Mouse (Mus musculus) lung, embryonic 14.5 days (tissue): ENCODE data around the gene Tbc1d14. TPM values are rescaled to one million over a fixed set of nuclear protein-coding genes. Genes with fewer than 3 reads are reported as not detected.

Source experiments
- ATAC-seq: fragments of 200-750 bp; cut with Nextera tagmentation; 2 replicates; pipeline ENCODE4 v1.8.0; 2017; ENCODE audit warnings: mild to moderate bottlenecking, moderate TSS enrichment, moderate library complexity; ENCODE audit not compliant: insufficient read depth
- DNase-seq: peaks from one replicate; pipeline ENCODE4 v3.0.0-alpha.2; 2015
- H3K27ac ChIP-seq: fragments of 300-500 bp; sonication (generic); 2 replicates; pipeline ENCODE4 v1.5.1; 2014; ENCODE audit warnings: low read depth, mild to moderate bottlenecking, moderate library complexity
- H3K27me3 ChIP-seq: fragments of 300-500 bp; sonication (generic); 2 replicates; pipeline ENCODE4 v1.6.1; 2014; ENCODE audit warnings: low read length, control low read depth; ENCODE audit not compliant: insufficient read depth
- H3K36me3 ChIP-seq: fragments of 300-500 bp; sonication (generic); 2 replicates; pipeline ENCODE4 v1.6.1; 2014; ENCODE audit warnings: control low read depth; ENCODE audit not compliant: insufficient read depth
- H3K4me1 ChIP-seq: fragments of 300-500 bp; sonication (generic); 2 replicates; pipeline ENCODE4 v1.6.1; 2014; ENCODE audit warnings: antibody characterized with exemption, control low read depth; ENCODE audit not compliant: insufficient read depth
- H3K4me2 ChIP-seq: fragments of 300-500 bp; sonication (generic); 2 replicates; pipeline ENCODE4 v1.6.1; 2014; ENCODE audit warnings: mild to moderate bottlenecking
- H3K4me3 ChIP-seq: fragments of 300-500 bp; sonication (generic); 2 replicates; pipeline ENCODE4 v1.5.1; 2014; ENCODE audit warnings: low read depth, low read length
- H3K9ac ChIP-seq: fragments of 300-500 bp; sonication (generic); 2 replicates; pipeline ENCODE4 v1.6.1; 2014
- H3K9me3 ChIP-seq: fragments of 300-500 bp; sonication (generic); 2 replicates; pipeline ENCODE4 v1.6.1; 2016; ENCODE audit warnings: low read depth, low read length, control low read depth
- CTCF ChIP-seq: IDR thresholded peaks from 2 replicates; pipeline ENCODE4 v1.5.1; 2016; ENCODE audit warnings: antibody characterized with exemption, low read depth
- WGBS: fragments of 180-500 bp; shearing (Covaris S2); extraction: QIAGEN DNeasy Blood & Tissue Kit; methylation state at CpG from one replicate; pipeline ENCODE4 v1.1.7; 2014; 5-methylcytosine and 5-hydroxymethylcytosine counted together
- polyA plus RNA-seq: library from polyadenylated mRNA; unstranded; fragments of >200 nt; fragmentation: Nextera tagmentation; extraction: Ambion mirVana; gene quantifications from 2 replicates; pipeline ENCODE4 v1.2.1, GENCODE M21; 2014

The Tbc1d14 gene
- polyA plus RNA-seq, 1 experiment from 2014 or later = 31.3 TPM

DNA sequence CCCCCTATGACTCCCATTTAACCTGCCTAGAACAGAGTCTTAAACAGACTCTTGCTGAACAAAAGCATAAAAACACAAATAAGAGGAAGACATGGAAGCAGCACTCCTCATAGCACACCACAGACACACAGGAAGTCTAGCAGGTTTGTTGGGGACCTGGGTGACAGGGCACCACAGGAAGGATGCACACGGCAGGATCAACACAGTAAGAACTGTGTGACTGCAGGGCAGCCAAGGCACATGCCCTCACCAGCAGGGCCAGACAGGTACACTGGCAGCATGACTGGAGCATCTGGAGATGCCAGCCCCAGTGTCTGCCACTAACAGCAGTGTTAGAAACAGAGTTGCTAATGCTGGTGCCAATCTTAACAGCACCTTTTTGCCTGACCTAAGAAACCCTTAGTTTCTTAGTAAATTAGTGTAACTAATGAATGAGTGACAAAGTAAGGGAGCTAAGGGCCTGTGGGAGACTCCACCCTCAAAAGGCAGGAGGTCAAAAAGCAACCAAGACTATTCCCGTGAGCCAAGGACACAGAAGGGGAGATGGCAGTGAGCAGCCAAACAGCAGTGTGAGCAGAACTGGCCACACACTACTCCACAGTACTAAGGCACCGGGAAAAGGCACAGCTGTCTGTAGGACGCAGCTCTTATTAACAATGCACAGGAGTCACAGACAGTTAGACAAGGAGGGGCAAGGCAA lies 22.4 kb downstream of the Tbc1d14 start:
- no peak for ATAC-seq
- H3K9me3 ChIP-seq = no peaks in the 10 kb centered on the region
- H3K9ac ChIP-seq = no peak overlapping the region
- WGBS = 79% methylated on average over 4 of the region's 4 CpGs
- H3K27me3 ChIP-seq = no peaks in the 10 kb centered on the region
- no peak overlapping the region for H3K4me3 ChIP-seq
- H3K36me3 ChIP-seq = peaks cover 10% of the 10 kb centered on the region; the same call in 1 of the 2 replicates
- no peak overlapping the region for H3K4me2 ChIP-seq
- H3K4me1 ChIP-seq = peaks cover 8% of the 10 kb centered on the region; the same call in 1 of the 2 replicates
- TF ChIP-seq CTCF = no peak
- DNase-seq = no peak
- H3K27ac ChIP-seq = no peak overlapping the region

DNA sequence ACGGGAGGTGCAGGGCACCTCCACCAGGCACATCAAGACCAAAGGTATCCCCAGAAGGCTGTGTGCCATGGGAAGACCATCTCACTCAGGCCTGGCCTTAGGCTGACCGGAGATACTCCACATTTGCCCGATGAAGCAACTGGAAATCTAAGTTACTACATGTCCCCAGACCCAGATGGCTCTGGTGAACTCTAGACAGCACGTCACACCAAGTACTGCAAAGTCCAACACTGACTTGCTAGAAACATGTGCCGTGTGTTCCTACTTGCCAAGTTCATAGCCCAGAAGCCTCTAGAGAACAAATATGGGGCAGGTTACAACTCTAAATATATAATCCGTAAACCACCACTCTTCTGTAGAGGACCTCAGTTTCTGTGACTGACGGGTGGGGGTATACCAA lies 23.0 kb downstream of the Tbc1d14 start:
- peaks cover 8% of the 10 kb centered on the region; the same call in 1 of the 2 replicates for H3K4me1 ChIP-seq
- no peak overlapping the region for H3K9ac ChIP-seq
- H3K9me3 ChIP-seq = no peaks in the 10 kb centered on the region
- ATAC-seq (no peak), DNase-seq (no peak)
- no peak overlapping the region for H3K27ac ChIP-seq
- no peak overlapping the region for H3K4me3 ChIP-seq
- TF ChIP-seq CTCF = no peak
- no peak overlapping the region for H3K4me2 ChIP-seq
- peaks cover 10% of the 10 kb centered on the region; the same call in 1 of the 2 replicates for H3K36me3 ChIP-seq
- H3K27me3 ChIP-seq = no peaks in the 10 kb centered on the region
- 87% methylated on average over 7 of the region's 7 CpGs for WGBS

DNA sequence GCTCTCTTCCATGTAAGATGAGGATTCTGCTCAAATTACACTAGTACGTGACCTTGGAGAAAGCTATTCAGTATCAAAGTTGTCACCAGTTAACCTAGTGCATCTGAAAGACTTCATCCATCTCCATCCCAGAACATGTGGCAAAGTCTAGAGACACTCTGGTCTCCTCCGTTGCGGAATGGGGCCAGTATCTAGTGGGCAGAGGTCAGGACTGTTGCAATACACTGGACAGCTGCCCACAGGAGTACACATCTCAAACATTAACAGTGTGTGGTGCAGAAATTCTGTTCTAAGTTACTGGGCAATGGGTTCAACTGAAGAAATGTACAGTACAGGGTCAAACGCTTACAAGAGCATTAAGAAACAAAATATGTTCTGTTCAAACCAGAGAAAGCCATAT lies 25.0 kb downstream of the Tbc1d14 start:
- DNase-seq (no peak), ATAC-seq (no peak)
- H3K36me3 ChIP-seq = peaks cover 10% of the 10 kb centered on the region; the same call in 1 of the 2 replicates
- H3K4me2 ChIP-seq = no peak overlapping the region
- no peak overlapping the region for H3K27ac ChIP-seq
- H3K4me3 ChIP-seq = no peak overlapping the region
- H3K9ac ChIP-seq = no peak overlapping the region
- no peaks in the 10 kb centered on the region for H3K9me3 ChIP-seq
- 60% methylated on average over 4 of the region's 4 CpGs for WGBS
- no peaks in the 10 kb centered on the region; the same call in 1 of the 2 replicates for H3K4me1 ChIP-seq
- H3K27me3 ChIP-seq = no peaks in the 10 kb centered on the region
- no peak for TF ChIP-seq CTCF

DNA sequence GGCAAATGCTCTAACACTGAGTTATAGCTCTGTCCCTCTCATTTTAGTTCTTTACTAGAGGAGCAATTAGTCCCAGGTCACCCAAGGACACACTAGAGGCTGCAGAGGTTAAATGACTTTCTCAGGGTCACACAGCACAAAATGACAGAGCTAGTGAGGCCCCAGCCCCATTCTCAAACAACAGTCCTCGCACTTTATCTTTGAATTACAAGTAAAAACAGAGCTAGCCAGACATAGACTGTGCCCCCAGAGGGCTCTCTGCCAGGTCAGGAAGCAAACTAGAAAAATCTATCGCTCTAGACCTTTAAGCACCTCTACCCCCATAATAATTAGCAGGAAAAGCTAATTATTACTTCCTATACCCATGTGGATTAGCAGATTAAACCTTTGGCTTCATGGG lies 25.4 kb downstream of the Tbc1d14 start:
- Histone ChIP-seq H3K4me1 (no peaks in the 10 kb centered on the region), H3K9me3 (no peaks in the 10 kb centered on the region), H3K9ac (no peak overlapping the region), H3K27ac (no peak overlapping the region), H3K36me3 (peaks cover 10% of the 10 kb centered on the region; the same call in 1 of the 2 replicates), H3K4me2 (no peak overlapping the region), H3K4me3 (no peak overlapping the region), H3K27me3 (no peaks in the 10 kb centered on the region)
- 56% methylated on average over 2 of the region's 2 CpGs for WGBS
- DNase-seq (no peak), ATAC-seq (no peak)
- TF ChIP-seq CTCF = no peak

DNA sequence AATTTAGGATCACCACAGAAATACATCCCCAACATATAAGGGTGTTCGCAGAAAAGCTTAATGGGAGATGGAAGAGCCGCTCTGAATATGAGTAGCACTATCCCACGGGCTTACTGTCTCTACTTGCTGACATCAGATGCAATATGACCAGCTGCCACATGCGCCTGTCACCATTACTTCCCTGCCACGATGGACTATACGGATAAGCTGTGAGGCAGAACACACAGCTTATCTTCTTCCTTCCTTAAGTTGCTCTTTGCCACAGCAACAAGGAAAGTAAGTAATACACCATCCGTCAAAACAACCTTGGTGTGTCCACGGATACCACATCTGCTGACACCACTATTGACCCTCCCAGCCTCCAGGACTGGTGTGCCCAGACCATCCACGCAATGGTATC lies 28.5 kb downstream of the Tbc1d14 start:
- Histone ChIP-seq H3K27me3 (no peaks in the 10 kb centered on the region), H3K4me2 (no peak overlapping the region), H3K27ac (no peak overlapping the region), H3K9ac (no peak overlapping the region), H3K36me3 (no peaks in the 10 kb centered on the region), H3K9me3 (no peaks in the 10 kb centered on the region), H3K4me3 (no peak overlapping the region), H3K4me1 (no peaks in the 10 kb centered on the region)
- TF ChIP-seq CTCF = no peak
- DNase-seq (no peak), ATAC-seq (no peak)
- 62% methylated on average over 9 of the region's 9 CpGs for WGBS

DNA sequence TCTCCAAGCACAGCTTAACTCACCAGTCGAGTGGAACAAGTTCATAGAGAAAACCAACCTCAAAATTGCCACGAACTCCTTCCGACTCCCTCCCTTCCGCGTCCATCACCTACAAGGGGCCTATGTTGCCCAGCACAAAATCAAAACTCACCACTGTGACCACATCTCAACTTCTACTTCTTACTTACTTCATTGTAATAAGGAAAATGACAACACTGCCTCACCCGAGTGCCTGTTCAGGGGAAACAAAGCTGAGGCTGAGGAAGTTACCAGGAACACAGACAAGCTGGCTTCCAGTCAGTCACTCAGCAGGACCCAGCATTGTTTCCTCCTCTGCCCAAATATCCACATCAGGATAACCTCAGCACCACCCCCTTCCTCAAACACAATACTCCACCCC lies 29.3 kb downstream of the Tbc1d14 start:
- H3K27ac ChIP-seq = no peak overlapping the region
- TF ChIP-seq CTCF = no peak
- ATAC-seq (no peak), DNase-seq (no peak)
- H3K4me1 ChIP-seq = no peaks in the 10 kb centered on the region
- no peaks in the 10 kb centered on the region for H3K36me3 ChIP-seq
- H3K4me3 ChIP-seq = no peak overlapping the region
- H3K9ac ChIP-seq = no peak overlapping the region
- no peaks in the 10 kb centered on the region for H3K27me3 ChIP-seq
- H3K9me3 ChIP-seq = no peaks in the 10 kb centered on the region
- WGBS = 83% methylated on average over 6 of the region's 6 CpGs
- no peak overlapping the region for H3K4me2 ChIP-seq

DNA sequence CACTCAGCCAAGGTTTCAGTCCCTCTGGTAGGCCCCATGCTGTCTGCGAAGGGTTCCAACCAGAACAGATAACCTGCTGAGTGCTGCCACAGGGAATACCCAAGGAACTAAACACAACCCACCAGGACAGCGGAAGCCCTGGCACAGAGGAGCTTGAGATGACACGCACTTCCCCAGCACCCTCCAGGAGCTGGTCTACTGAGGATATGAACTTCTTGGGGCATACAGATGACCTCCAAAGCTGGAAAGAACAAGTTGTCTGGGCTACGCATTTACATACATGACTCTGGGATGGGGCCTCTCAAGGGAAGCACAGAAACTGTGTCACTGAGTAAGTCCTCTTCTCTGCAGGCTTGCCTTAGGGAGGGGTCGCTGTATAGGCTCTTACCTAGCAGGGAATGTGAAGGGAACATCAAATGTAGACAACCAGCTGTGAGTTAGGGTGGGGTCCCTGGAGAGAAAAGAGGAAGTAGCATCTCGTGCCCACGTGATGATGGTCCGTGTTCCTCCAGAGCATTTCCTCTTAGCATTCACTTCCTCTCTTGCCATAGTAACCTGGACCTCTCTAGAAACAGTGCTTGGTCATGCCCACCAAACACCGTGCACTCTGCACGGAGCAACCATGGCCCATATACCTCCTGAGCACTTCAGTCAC lies 30.2 kb downstream of the Tbc1d14 start:
- no peaks in the 10 kb centered on the region for H3K9me3 ChIP-seq
- no peak overlapping the region for H3K9ac ChIP-seq
- no peaks in the 10 kb centered on the region for H3K36me3 ChIP-seq
- H3K4me2 ChIP-seq = no peak overlapping the region
- no peaks in the 10 kb centered on the region for H3K4me1 ChIP-seq
- ATAC-seq = no peak
- TF ChIP-seq CTCF = no peak
- WGBS = 80% methylated on average over 10 of the region's 10 CpGs
- H3K27me3 ChIP-seq = no peaks in the 10 kb centered on the region
- H3K4me3 ChIP-seq = no peak overlapping the region
- H3K27ac ChIP-seq = no peak overlapping the region
- DNase-seq = no peak
